Mouse (Mus musculus) erythroblast, embryonic 14.5 days (primary cell): Measurements from ENCODE around the gene Optc. TPM values are rescaled to one million over a fixed set of nuclear protein-coding genes. Genes with fewer than 3 reads are reported as not detected.

Experiments used
- H3K27me3 ChIP-seq: 2 replicates; pipeline ENCODE4 v1.6.1; 2012; ENCODE audit warnings: inconsistent platforms; ENCODE audit not compliant: control insufficient read depth
- H3K36me3 ChIP-seq: 2 replicates; pipeline ENCODE4 v1.6.1; 2012; ENCODE audit warnings: mild to moderate bottlenecking, inconsistent platforms; ENCODE audit not compliant: control insufficient read depth
- H3K4me1 ChIP-seq: 2 replicates; pipeline ENCODE4 v1.6.1; 2012; ENCODE audit warnings: inconsistent platforms; ENCODE audit not compliant: control insufficient read depth
- H3K4me3 ChIP-seq: replicated peaks from 2 replicates; pipeline ENCODE3; 2012; ENCODE audit warnings: moderate library complexity, mild to moderate bottlenecking, inconsistent platforms
- H3K9me3 ChIP-seq: 2 replicates; pipeline ENCODE4 v1.6.1; 2012; ENCODE audit warnings: low read length, inconsistent platforms, mixed read lengths; ENCODE audit not compliant: control insufficient read depth
- GATA1 ChIP-seq: IDR thresholded peaks from 2 replicates; pipeline ENCODE4 v1.6.1; 2012; ENCODE audit warnings: low read length, inconsistent platforms, mixed read lengths
- TAL1 ChIP-seq: IDR thresholded peaks from 3 replicates; pipeline ENCODE4 v1.6.1; 2012; ENCODE audit warnings: low read length, inconsistent platforms, mixed read lengths
- polyA plus RNA-seq: library from polyadenylated mRNA; stranded (reverse); fragments of >175 nt; gene quantifications from 2 replicates; pipeline ENCODE4 v1.2.3, GENCODE M21; 2012

Optc gene
- polyA plus RNA-seq, 1 experiment, result not detected

DNA sequence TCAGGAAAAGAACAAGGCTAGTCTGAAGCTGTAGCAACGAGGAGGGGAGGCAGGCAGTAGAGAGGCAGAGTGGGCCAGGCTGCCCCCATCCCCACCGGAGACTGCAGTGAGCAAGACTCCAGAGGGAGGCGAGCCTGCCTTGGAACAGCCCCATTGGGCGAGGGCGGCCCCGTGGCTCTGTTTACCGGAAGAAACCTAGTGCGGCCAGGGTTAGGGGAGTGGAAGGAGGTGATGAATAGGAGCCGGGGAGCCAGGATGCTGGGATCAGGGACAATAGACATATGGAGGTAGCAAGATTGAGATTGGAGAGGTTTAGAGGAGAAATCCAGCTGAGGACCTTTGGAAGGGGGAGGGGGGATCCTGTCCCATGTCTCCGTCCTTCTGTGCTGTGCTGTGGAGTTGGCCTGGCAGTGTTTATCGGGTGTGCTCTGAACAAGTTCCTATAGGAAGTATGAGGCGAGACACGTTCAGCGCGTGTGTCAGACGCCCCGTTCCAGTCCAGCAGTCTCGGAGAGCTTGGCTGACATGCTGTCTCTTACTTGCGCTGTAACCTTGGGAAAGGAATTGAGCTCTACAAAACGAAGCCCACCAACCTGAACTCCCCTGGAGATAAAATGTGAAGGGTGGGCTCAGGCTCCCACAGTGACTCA, 17.7 kb downstream of the Optc start:
- Histone ChIP-seq H3K4me1 (peaks cover 93% of the 10 kb centered on the region), H3K4me3 (peak overlapping the region; percentile 43), H3K27me3 (no peaks in the 10 kb centered on the region), H3K36me3 (no peaks in the 10 kb centered on the region; the same call in 1 of the 2 replicates), H3K9me3 (no peaks in the 10 kb centered on the region)
- TF ChIP-seq GATA1, result no peak
- TF ChIP-seq TAL1, result no peak

DNA sequence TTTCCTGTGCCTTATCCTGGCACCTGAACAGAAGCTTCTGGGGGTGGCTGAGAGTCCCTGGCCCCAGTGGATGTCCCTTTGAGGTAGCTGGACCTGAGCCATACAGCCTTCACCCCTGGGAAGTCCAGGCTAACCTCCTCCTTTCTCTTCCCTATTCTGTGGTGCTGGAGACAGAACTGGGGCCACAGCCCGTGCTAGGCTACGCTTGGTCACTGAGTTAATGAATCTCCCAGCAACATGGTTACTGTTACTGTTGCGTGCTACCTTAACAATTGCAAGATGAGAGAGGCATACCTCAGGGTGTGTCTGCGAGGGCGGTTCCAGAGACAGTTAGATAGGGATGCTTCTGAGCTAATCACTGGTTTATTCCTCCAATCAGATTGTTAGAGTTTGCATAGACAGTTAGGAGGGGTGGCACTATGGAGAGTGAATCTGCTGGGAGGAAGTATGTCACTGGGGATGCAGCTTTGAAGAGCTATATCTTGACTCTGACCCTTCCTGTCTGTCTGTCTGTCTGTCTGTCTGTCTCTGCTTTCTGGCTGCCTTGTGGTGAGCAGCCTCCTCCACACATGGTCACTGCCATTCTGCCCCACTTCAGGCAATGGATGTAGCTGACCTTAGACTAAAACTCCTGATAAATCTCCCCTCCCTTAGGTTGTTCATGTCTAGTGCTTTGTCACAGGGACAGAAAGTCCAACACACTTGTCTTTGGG, 20.1 kb downstream of the Optc start:
- Histone ChIP-seq H3K27me3 (no peaks in the 10 kb centered on the region), H3K36me3 (no peaks in the 10 kb centered on the region), H3K4me3 (peak overlapping the region; percentile 3), H3K9me3 (no peaks in the 10 kb centered on the region), H3K4me1 (peaks cover 95% of the 10 kb centered on the region)
- TF ChIP-seq TAL1, result no peak
- TF ChIP-seq GATA1, result no peak

DNA sequence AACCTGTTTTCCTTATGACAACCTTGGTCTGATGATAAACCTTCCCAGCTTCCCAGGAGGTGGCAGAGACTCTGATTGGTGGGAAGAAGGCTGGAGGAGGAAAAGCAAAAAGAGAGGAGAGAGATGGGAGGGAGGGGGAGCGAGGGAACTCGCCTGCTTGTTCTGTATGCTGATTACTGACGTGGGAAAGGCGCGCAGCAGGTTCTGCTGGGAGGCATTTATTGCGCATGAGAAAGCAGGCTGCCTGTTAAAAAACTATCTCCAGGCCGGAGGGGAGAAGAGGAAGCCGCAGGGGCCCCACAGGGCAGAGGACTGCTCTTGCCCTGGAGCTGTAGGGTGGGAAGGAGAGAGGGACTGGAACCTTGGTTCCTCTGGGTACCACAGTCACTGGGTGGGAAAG, 20.8 kb downstream of the Optc start:
- H3K4me1 ChIP-seq, result peaks cover 89% of the 10 kb centered on the region
- no peaks in the 10 kb centered on the region for H3K27me3 ChIP-seq

DNA sequence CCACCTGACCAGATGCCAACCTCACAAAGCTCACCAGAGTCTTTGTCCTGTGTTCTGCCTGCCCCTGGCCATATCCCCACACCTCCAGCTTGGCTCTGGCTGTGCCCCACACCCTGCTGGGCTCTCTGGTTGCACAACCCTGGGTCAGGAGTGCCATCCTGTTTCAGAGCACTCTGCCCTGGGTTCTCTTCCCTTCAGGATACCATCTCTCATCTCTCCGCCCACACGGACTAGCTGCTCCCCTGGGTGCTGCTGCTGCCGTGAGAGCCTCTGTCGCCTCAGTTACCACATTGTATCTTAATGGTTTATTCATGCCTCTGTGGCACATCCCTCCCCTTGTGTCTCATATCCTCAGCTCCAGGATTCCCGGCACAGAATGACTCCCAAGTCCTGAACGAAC, 21.4 kb downstream of the Optc start:
- Histone ChIP-seq H3K4me1 (peaks cover 86% of the 10 kb centered on the region), H3K36me3 (no peaks in the 10 kb centered on the region), H3K9me3 (no peaks in the 10 kb centered on the region), H3K4me3 (peak overlapping the region; percentile 4), H3K27me3 (no peaks in the 10 kb centered on the region)
- TF ChIP-seq TAL1, result no peak
- no peak for TF ChIP-seq GATA1

More for the DNA sequence above, 20.8 kb downstream of the Optc start:
- Histone ChIP-seq H3K36me3 (no peaks in the 10 kb centered on the region), H3K9me3 (no peaks in the 10 kb centered on the region), H3K4me3 (peak overlapping the region; percentile 3)
- TF ChIP-seq GATA1 (no peak), TAL1 (no peak)

DNA sequence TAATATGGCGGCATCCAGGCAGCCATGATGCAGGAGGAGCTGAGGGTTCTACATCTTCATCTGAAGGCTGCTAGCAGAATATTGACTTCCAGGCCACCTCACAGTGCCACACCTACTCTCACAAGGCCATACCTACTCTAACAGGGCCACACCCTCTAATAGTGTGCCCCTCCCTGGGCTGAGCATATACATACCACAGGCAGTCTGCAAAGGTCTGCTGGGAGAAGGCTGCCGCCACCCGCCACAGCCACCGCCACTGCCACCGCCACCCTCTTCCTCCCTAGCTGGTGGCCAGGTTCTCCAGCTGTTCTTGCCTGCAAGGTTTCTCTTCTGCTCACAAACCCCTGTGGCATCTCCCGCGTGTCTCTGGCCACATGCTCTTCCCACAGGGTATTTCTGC, 22.0 kb downstream of the Optc start:
- peaks cover 81% of the 10 kb centered on the region for H3K4me1 ChIP-seq
- no peaks in the 10 kb centered on the region for H3K9me3 ChIP-seq
- H3K36me3 ChIP-seq, result no peaks in the 10 kb centered on the region
- TF ChIP-seq TAL1 (no peak), GATA1 (no peak)
- peak overlapping the region; percentile 16 for H3K4me3 ChIP-seq
- no peaks in the 10 kb centered on the region for H3K27me3 ChIP-seq

DNA sequence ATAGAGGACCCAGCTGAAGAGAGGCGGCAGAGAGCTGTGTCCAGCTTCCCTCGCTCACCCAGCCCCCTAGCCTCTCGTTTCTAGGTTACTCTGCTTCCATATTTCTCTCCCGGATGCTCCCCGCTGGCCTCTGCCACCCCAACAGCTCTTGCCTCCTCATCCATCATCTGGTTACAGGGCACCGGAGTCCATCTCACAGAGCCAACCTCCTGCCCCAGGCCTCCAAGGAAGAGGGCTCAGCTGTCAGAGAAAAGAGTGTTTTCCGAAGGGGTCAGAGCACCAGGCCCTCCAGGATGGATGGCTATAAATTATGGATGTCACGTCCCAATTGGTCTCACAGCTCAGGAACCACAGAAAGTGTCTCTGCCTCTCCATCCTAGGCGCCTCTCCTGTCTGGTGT, 23.1 kb downstream of the Optc start:
- H3K4me3 ChIP-seq, result no peak overlapping the region
- H3K27me3 ChIP-seq, result no peaks in the 10 kb centered on the region
- H3K4me1 ChIP-seq, result peaks cover 70% of the 10 kb centered on the region
- H3K36me3 ChIP-seq, result no peaks in the 10 kb centered on the region
- no peak for TF ChIP-seq TAL1
- TF ChIP-seq GATA1, result no peak
- no peaks in the 10 kb centered on the region for H3K9me3 ChIP-seq

DNA sequence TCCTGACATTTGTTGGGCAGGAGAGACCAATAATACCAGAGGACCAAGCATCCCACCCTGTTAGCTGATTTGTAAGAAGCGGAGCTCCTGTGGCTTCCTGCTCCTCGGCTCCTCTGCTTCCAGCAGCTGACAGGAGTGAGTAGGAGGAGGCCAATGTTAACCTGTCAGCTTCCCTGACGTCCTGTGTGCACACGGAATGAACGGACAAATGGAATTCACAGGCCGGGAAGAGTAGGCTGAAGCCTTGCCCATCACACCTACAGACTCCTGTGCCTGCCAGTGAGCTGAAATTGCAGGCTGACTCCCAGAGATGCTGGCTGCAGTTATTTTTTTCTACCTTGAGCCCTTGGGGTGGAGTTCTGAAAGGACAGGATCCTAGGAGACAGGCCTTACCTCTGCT, 23.7 kb downstream of the Optc start:
- H3K27me3 ChIP-seq, result peaks cover under 1% of the 10 kb centered on the region; the same call in 1 of the 2 replicates
- no peak for TF ChIP-seq GATA1
- TF ChIP-seq TAL1, result no peak
- no peaks in the 10 kb centered on the region for H3K36me3 ChIP-seq
- H3K4me3 ChIP-seq, result no peak overlapping the region
- peaks cover 65% of the 10 kb centered on the region for H3K4me1 ChIP-seq
- no peaks in the 10 kb centered on the region for H3K9me3 ChIP-seq

DNA sequence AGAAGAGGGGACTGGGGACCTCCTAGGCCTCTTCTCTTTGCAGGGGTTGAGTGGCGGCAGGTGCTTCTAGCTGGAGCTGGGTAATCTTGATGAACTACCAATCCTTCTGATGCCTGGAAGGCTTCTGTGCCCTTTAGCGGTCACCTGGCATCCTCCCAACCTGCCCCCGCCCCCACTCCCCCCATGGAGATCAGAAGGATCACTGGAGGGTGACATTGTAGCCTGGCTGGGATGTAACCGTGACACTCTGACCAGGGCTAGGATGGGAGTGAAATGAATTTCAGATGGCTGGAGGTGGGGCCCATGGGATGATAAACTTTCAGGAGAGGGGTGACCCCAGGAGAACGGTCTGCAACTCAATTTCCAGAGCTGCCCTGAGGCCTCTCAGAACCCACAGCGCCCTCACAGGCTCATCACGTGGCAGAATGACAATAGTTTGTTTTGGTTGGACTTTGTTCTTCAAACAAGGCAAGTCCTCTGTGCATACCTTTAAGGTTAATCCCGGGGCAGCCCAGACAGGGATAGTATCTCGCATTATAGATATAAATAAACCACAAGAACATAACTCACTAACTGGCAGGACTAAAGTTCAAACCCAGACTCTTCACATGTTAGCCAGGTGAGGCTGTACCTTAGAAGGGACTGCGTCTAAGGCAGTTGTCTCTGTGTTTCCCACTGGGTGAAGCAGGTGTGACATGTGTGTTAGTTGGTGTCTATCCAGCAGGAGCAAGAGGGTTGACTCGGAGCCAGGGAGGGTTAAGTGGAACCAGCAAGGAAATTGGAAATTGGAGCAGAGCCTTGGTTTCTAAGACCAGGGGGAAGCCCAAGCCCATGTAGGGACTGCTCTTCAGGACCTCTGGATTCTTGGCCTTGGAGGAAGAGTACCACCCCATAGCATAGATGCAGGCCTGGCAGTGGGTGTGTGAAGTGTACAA, 25.2 kb downstream of the Optc start:
- Histone ChIP-seq H3K4me3 (no peak overlapping the region), H3K36me3 (no peaks in the 10 kb centered on the region), H3K27me3 (peaks cover 3% of the 10 kb centered on the region; the same call in 1 of the 2 replicates), H3K4me1 (peaks cover 62% of the 10 kb centered on the region), H3K9me3 (no peaks in the 10 kb centered on the region)
- TF ChIP-seq GATA1, result no peak
- no peak for TF ChIP-seq TAL1

DNA sequence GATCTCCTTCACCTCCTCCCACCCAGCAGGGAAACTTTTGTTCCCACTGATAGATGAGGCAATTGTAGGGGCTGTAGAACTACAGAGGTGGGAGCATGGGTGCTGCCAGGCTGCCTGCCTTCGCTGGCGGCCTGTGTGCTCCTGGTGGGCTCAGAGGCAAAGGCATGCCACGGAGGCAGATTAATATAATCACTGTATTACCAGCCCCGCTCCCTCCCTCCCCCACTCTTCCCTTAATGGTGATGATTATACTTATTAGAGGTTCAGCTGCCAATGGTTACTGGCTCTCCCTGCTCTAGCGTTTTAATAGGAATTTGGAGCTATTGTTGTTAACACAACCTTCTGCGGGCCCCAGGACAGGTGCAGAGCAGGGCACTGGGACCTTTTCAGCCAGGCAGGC, 26.0 kb downstream of the Optc start:
- Histone ChIP-seq H3K4me3 (no peak overlapping the region), H3K36me3 (no peaks in the 10 kb centered on the region), H3K27me3 (peaks cover 3% of the 10 kb centered on the region; the same call in 1 of the 2 replicates), H3K9me3 (no peaks in the 10 kb centered on the region), H3K4me1 (peaks cover 56% of the 10 kb centered on the region)
- TF ChIP-seq TAL1 (no peak), GATA1 (no peak)
